Mouse (Mus musculus) embryonic stem cell, embryonic (primary cell): Measurements from ENCODE around the gene Dnaja1.

Experiments
- CTCF ChIA-PET, 4 experiments: fragments of 300-600 bp in 2 of 4; fragments of 350-600 bp in 2 of 4; sonication (Branson Sonifier 250); formaldehyde crosslinking; loops; one replicate each; lab custom pipeline; 2022; ENCODE audit warnings: inconsistent platforms in 2 of 4; lab: Charles Lee
- POLR2A ChIA-PET, 4 experiments: fragments of 300-600 bp in 2 of 4; fragments of 350-600 bp in 2 of 4; sonication (Branson Sonifier 250); formaldehyde crosslinking; loops; one replicate each; lab custom pipeline; 2022; ENCODE audit warnings: antibody characterized with exemption in 4 of 4, inconsistent platforms in 1 of 4; lab: Charles Lee

Gene Dnaja1

DNA sequence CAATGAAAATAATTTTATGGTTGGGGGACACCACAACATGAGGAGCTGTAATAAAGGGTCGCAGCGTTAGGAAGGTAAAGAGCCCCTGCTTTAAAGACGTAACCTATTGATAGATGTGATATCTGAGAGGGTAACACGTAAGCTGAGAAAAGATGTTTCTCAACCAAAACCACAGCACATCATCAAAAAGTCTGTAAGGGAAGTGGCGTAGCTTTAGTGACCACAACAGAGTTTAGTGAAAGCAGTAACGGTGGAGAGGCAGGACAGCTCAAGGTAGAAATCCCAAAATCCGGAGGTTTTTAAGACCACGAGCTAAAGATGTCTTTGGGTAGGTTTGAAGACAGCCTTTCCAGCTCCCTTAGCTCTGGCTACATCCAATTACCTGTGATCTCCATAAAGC lies 1.0 kb upstream of the Dnaja1 start:
- ChIA-PET CTCF (interaction anchor here in 2 of 4 experiments (0.6 to 2.4 kb wide), 2 partner anchors 40 to 136 kb away, joined by 5 to 6 read pairs; no protein-coding TSS in a partner anchor), POLR2A (interaction anchor here (0.9 to 7.8 kb wide), 32 partner anchors 7 to 594 kb away, joined by 3 to 124 read pairs (median 8); partner anchors contain the start of genes Aptx (in 3 of the 4), Smim27 (in 3 of the 4), Topors (in 3 of the 4) and Aco1 (in 2 of the 4))

DNA sequence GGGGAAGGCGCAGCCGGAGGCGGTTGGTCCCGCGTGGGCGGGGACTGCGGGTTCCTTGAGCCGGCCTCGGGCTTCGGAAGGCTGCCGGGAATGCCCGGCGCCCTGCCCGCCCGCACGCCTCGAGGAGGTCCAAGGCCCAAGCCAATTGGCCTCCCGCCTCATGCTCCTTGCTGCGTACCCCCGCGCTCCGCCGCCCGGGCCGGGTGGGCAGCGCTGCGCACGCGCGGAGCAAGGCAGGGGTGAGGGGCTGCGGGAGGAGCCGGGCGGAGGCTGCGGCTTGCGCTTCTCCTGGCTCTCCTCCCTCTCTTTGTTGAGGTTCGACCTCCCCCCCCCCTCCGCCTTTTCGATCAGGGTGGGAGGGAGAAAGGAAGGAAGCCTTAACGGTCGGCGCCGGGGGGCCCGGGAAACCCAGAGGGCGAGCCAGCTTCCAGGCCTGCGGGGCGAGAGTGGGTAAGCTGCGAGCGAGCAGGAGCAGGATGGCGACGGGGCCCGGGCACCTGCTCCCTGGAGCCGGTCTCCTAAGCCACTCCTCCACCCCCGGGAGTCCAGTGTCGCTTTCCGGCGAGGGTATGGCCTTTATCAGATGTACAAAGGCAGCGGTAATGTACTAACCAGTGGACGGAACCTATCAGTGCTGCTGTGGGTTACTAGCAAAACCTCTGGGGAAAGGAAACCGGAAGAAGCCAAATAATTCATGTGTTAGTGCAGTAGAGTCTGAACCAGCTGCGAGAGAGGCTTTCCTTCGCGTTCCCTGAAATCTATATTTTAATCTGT lies 924 bp downstream of the Dnaja1 start:
- POLR2A ChIA-PET, result interaction anchor here (0.6 to 7.8 kb wide), 57 partner anchors 8 to 592 kb away, joined by 3 to 124 read pairs (median 4); partner anchors contain the start of genes Aptx (in 2 of the 4), B4galt1 (in 2 of the 4), Ddx58 (in 2 of the 4) and Smim27 (in 2 of the 4)
- CTCF ChIA-PET, result interaction anchor here in 1 of 4 experiments (2.4 kb wide), 1 partner anchor 42 kb away, joined by 5 read pairs; no protein-coding TSS in a partner anchor

DNA sequence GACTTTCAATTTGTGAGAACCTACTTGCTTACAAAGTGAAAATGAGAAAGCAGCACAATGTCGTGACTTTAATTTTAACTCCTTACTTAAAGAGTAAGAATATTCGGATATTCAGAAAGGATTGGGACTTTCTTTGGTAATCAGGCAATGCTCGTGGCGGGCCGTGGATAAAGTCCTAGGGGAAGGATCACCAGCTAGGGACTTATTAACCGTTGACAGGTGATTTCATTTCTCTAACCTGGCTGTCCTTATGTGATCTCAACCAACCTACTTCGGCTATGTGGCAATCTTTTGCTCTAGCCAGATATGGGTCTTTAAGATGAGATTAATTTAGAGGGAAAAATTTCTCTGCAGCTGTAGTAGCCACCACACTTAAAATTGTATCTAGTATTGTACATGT lies 3.2 kb downstream of the Dnaja1 start:
- POLR2A ChIA-PET, result interaction anchor here in 2 of 4 experiments (0.6 to 7.8 kb wide), 21 partner anchors 9 to 740 kb away, joined by 3 to 124 read pairs (median 4); partner anchors contain the start of genes Aptx (in 2 of the 2), Topors (in 2 of the 2), Aco1 (in 1 of the 2) and B4galt1 (in 1 of the 2)
- CTCF ChIA-PET, result interaction anchor here in 1 of 4 experiments (0.6 kb wide), 1 partner anchor 154 kb away, joined by 3 read pairs; no protein-coding TSS in a partner anchor

DNA sequence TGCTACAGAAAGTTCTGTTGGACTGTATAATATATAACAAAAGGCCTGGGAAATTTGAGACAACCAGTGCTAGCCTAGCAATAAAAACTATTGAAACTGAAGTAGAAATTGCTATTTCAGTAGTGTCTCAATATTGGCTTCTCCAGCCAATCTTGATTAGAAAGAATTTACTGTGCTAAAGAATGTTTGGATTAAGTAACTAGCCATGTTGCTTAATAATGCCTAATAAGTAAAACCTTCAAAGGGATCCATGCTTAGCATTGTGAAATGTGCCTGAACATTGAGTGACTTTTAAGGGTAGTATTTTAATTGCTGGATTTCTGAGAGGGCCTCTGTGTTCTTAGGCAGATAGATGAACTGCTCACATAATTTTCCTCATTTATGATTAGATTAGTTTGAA lies 3.6 kb downstream of the Dnaja1 start:
- ChIA-PET POLR2A (interaction anchor here in 2 of 4 experiments (0.9 to 7.8 kb wide), 17 partner anchors 8 to 740 kb away, joined by 3 to 124 read pairs (median 6); partner anchors contain the start of genes Aptx (in 2 of the 2), Topors (in 2 of the 2), Bag1 (in 1 of the 2) and Chmp5 (in 1 of the 2)), CTCF (interaction anchor here in 1 of 4 experiments (0.7 kb wide), 1 partner anchor 227 kb away, joined by 3 read pairs; no protein-coding TSS in a partner anchor)

DNA sequence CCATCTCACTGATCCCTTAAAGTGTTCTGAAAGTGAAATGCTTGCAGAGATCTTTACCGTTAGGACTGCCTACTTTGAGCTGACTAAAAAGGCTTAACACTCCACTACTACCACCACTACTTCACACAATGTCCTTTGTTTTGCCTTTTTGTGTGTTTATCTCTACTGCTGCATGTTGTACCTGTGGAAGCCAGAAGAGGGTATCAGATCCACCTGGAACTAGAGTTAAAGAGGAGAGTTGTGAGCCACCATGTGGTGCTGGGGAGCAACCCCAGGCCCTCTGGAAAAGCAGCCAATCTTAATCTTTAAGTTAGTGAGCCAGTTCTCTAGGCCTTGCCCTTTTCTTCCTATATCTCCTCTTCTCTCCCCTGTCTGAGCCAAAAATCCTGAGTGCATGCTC lies 5.3 kb downstream of the Dnaja1 start:
- CTCF ChIA-PET, result interaction anchor here in 1 of 4 experiments (0.9 kb wide), 1 partner anchor 47 kb away, joined by 3 read pairs; no protein-coding TSS in a partner anchor
- POLR2A ChIA-PET, result interaction anchor here in 3 of 4 experiments (0.6 to 7.8 kb wide), 15 partner anchors 9 to 525 kb away, joined by 3 to 124 read pairs (median 4); partner anchors contain the start of genes Aptx (in 1 of the 3), Bag1 (in 1 of the 3) and Chmp5 (in 1 of the 3)

DNA sequence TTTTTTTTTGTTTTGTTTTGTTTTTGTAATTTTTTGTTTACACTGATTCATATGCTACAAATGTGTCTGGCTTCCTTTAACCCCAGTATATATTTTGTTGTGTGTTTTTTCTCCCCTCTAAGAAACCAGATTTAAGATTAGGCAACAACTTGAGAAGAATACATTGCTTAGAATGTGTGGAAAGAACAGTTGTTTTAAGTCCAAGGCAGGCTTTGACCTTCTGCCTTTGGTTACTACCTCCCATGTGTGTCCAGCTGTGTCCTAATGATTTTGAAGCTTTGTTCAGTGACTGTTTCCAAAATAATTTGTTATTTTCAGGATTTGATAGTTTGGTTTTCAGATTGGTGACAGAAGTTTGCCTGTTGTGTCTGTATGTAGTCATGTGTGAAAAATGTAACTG lies 9.3 kb downstream of the Dnaja1 start:
- ChIA-PET POLR2A (interaction anchor here in 2 of 4 experiments (0.7 to 4.4 kb wide), 8 partner anchors 8 to 463 kb away, joined by 3 to 28 read pairs (median 9); partner anchors contain the start of gene Dnaja1 (in 2 of the 2)), CTCF (interaction anchor here in 1 of 4 experiments (0.6 kb wide), 1 partner anchor 240 kb away, joined by 5 read pairs; no protein-coding TSS in a partner anchor)

DNA sequence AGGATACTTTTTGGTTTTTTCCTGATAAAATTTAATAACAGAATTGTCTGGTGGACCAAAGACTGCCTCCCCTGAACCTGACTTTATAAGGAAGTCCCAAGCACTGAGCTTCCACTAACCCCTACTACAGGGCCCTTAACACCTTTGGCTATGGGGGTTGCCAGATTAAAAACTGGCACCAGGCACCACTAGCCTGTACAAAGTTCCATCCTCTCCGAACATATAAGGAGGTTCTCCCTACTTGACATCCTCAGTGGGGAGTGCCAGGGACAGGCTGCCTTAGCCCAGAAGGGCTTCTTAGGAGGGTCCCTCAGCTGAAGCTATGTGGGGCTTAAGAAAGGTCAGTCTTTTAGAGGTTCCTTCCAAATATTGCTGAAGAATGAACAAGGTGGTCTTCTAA lies 13.4 kb downstream of the Dnaja1 start:
- POLR2A ChIA-PET, result interaction anchor here in 2 of 4 experiments (0.6 to 9.0 kb wide), 13 partner anchors 10 to 646 kb away, joined by 3 to 124 read pairs (median 5); partner anchors contain the start of genes Dnaja1 (in 2 of the 2) and Smu1 (in 1 of the 2)
- CTCF ChIA-PET, result interaction anchor here in 1 of 4 experiments (0.8 kb wide), 1 partner anchor 10 kb away, joined by 5 read pairs; no protein-coding TSS in a partner anchor

DNA sequence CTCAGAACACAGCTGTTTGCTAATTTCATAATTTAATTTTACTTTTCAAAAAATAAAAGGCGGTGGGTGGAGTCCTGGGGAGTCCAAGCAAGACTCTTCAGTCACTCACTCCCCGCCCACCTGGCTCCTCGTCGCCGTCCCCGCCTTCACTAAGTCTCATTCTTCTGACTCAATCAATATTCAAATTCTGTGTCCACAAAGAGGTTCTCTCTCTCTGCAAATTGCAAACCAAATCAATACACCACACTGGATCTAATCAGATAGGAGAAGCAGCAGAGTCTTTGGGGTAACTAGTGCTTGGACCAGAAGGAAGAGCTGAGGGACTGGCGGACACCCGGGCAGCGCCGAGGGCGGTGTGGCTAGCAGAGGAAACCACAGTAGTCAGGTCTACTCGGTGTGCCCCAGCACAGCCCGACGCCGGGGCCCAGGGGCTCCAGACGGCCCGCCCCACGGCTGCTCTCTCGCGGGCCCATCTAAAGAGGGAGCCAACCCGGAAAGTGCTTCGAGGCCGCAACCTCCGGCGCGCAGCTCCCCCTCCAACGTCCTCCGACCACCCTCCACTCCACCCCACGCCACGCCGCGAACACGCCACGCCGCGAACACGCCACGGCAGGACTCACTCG lies 35.3 kb downstream of the Dnaja1 start:
- ChIA-PET CTCF (interaction anchor here in 1 of 4 experiments (1.4 kb wide), 1 partner anchor 191 kb away, joined by 3 read pairs; the partner anchor contains the start of genes Bag1 and Chmp5), POLR2A (interaction anchor here in 3 of 4 experiments (0.6 to 2.6 kb wide), 22 partner anchors 9 to 488 kb away, joined by 3 to 24 read pairs (median 4); partner anchors contain the start of genes Dnaja1 (in 2 of the 3), B4galt1 (in 1 of the 3), Smim27 (in 1 of the 3) and Topors (in 1 of the 3))

DNA sequence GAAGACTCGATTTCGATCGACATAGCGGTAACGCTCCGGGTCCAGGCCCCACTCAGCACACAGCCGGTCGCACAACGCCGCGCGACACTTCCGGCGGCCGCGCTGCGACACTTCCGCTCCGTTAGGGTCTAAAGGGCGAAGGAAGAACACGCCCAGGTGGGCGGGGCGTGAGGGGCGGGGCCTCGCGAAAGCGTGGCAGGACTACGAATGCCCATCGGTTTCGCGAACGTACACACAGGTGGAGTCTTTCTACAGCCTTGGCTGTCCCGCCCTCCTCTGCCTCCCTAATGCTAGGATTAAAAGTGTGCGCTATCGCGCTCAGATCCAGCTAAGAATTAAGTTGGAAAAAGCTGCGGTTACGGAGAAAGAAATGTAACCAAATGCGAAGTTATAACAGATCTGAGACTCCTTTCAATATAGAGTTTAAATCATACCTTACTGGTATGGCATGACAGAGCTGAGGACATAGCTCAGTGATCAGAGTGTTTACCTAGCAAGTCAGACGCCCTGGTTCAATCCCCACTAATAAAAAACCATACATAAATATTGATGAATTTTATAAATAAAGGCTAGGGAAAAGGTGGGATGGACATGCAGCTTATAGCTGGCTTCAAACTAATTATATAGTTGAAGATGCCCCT lies 36.0 kb downstream of the Dnaja1 start, which contains the start of gene Smu1:
Gene Smu1 (minus strand): TSS at position 144 of the 641 bp plus-strand sequence.
- CTCF ChIA-PET, result interaction anchor here in 2 of 4 experiments (0.6 to 1.4 kb wide), 4 partner anchors 15 to 213 kb away, joined by 3 to 13 read pairs (median 4); partner anchors contain the start of genes Bag1 (in 1 of the 2) and Chmp5 (in 1 of the 2)
- POLR2A ChIA-PET, result interaction anchor here in 3 of 4 experiments (0.6 to 2.6 kb wide), 23 partner anchors 8 to 488 kb away, joined by 3 to 24 read pairs (median 4); partner anchors contain the start of genes Dnaja1 (in 2 of the 3), B4galt1 (in 1 of the 3), Bag1 (in 1 of the 3) and Chmp5 (in 1 of the 3)

DNA sequence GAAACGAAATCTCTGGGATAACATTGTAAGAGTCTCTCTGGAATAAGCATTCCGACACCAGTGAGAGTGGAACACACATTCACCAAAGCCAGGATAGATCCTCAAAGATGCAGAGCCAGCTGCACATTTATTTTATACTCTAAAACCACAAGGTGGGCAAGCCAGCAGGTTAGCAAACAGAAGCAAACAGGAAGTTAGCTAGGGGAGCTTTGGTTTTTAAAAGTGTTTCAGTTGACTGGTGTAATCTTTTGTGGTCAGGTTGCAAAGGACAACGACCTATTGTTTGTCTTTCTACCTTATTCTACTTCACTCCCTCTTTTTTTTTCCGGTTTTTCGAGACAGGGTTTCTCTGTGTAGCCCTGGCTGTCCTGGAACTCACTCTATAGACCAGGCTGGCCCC lies 37.9 kb downstream of the Dnaja1 start:
- CTCF ChIA-PET, result no interaction called here
- POLR2A ChIA-PET, result interaction anchor here in 2 of 4 experiments (0.7 to 0.9 kb wide), 4 partner anchors 96 to 604 kb away, joined by 3 read pairs; partner anchors contain the start of genes Bag1 (in 1 of the 2) and Chmp5 (in 1 of the 2)

DNA sequence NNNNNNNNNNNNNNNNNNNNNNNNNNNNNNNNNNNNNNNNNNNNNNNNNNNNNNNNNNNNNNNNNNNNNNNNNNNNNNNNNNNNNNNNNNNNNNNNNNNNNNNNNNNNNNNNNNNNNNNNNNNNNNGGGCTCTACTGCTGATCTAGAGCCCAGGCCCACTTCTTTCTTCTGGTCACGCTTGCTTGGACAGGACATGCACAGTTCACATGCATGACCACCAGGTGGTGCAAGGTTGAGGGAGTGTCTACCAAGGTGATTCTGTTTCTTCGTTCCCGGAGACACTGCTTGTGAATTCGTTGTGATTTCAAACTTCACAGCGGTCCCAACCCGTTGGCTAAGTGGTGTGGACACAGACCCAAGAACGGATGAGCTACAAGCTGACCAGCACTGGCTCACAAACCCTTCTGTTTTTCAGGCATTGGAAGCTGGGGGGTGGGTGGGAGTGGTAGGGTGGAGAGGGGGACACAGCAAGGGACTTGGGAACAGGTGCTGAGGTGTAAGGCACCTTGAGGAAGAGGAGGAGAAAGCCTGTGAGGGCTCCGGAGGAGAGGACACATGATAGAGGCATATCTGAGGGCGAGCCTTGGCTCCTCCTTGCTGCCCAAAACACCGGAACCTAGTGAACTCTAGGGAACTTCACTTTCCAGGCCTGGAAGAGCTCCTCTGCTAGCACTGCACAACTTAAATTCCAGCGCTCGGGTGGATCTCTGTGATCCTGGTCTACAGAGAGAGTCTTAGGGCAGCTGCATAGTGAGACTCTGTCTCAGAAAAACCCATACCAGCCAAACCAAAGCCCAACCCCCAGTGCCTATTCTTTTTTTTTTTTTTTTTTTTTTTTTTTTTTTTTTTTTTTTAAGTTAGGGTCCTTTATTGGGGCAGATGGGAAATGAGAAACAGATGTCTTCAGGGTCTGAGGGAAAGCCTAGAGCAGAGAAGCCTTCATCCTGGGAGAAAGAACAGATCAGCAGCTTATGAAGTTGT lies 52.6 kb downstream of the Dnaja1 start:
- ChIA-PET POLR2A (interaction anchor here in 3 of 4 experiments (0.6 to 4.5 kb wide), 24 partner anchors 11 to 1345 kb away, joined by 3 to 25 read pairs (median 3); partner anchors contain the start of genes B4galt1 (in 1 of the 3), Bag1 (in 1 of the 3) and Chmp5 (in 1 of the 3)), CTCF (interaction anchor here (0.5 to 3.5 kb wide), 28 partner anchors 9 to 369 kb away, joined by 3 to 30 read pairs (median 4); partner anchors contain the start of gene Chmp5 (in 1 of the 4))

DNA sequence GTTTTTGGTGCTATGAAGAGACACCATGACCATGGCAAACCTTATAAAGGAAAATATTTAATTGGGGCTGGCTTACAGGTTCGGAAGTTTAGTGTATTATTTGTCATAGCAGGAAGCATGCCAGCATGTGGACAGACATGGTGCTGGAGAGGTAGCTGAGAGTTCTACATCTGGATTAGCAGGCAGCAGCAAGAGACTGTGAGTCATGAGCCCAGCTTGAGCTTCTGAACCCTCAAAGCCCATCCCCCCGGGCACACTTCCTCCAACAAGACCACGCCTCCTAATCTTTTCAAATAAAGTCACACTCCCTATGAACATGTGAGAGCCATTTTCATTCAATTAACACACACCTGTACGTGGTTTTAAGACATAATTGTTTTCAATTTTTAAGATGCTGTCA lies 54.5 kb downstream of the Dnaja1 start:
- CTCF ChIA-PET, result interaction anchor here in 1 of 4 experiments (1.2 to 1.6 kb wide), 3 partner anchors 9 to 131 kb away, joined by 3 to 6 read pairs (median 5); no protein-coding TSS in a partner anchor
- POLR2A ChIA-PET, result interaction anchor here in 3 of 4 experiments (0.6 to 4.5 kb wide), 24 partner anchors 9 to 195 kb away, joined by 3 to 25 read pairs (median 4); partner anchors contain the start of genes Bag1 (in 3 of the 3), Chmp5 (in 3 of the 3), B4galt1 (in 1 of the 3) and Dnaja1 (in 1 of the 3)

DNA sequence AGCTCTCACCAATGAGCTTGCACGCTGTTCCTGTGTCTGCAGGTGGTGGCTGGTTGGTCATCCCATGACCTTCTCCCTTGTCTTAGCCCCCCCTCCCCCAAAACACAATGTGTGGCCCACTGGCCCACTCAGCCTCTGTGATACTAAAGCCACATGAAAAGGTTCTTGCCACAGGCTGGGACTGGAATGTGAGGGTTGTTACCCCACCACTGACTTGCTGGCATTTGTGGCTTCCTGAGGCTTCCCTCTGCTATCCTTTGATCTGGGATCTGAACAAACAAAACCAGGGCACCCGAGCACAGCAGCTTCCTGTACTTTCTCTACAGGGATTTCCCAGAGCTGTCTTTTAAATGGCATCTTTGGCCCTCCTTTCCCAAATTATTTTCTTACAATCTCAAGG lies 55.2 kb downstream of the Dnaja1 start:
- ChIA-PET POLR2A (interaction anchor here in 3 of 4 experiments (0.5 to 4.5 kb wide), 24 partner anchors 8 to 507 kb away, joined by 3 to 25 read pairs (median 5); partner anchors contain the start of genes Bag1 (in 2 of the 3), Chmp5 (in 2 of the 3), B4galt1 (in 1 of the 3) and Topors (in 1 of the 3)), CTCF (interaction anchor here in 3 of 4 experiments (0.5 to 2.0 kb wide), 6 partner anchors 9 to 353 kb away, joined by 3 to 7 read pairs (median 4); no protein-coding TSS in a partner anchor)

DNA sequence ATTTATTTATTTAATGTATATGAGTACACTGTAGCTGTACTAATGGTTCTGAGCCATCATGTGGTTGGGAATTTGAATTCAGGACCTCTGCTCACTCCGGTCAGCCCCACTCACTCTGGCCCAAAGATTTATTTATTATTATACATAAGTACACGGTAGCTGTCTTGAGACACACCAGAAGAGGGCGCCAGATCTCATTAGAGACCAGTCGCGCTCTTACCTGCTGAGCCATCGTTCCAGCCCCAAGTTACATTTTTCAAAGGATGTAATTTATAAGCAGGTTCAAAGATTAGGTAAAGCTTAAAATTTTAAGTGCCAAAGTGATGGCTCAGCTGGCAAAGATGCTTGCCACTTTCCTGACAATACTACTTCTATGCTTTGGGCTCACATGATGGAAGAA lies 56.7 kb downstream of the Dnaja1 start:
- ChIA-PET POLR2A (interaction anchor here in 3 of 4 experiments (0.7 to 4.5 kb wide), 12 partner anchors 16 to 971 kb away, joined by 3 to 25 read pairs (median 6); partner anchors contain the start of genes B4galt1 (in 1 of the 3), Bag1 (in 1 of the 3), Chmp5 (in 1 of the 3) and Dnaja1 (in 1 of the 3)), CTCF (interaction anchor here in 3 of 4 experiments (0.6 to 2.0 kb wide), 10 partner anchors 45 to 278 kb away, joined by 3 to 7 read pairs (median 4); no protein-coding TSS in a partner anchor)
